Mouse (Mus musculus) heart, embryonic 14.5 days (tissue): ENCODE measurements at regions not wholly inside any gene's neighbourhood (a gene's known extent, or its start where the extent isn't known, plus 50 kb on each side); places are given as distances from the start of the nearest gene placed in this dataset.
"Not testable (repeated sequence)": the region's sequence is repeated elsewhere in the genome, so short reads cannot be mapped to it uniquely, and the experiment has no call there.

Experiments used
- ATAC-seq: fragments of 200-750 bp; cut with Nextera tagmentation; 2 replicates; pipeline ENCODE4 v1.8.0; 2017; ENCODE audit warnings: low read depth, moderate TSS enrichment; ENCODE audit not compliant: insufficient number of reproducible peaks, insufficient read depth, low FRiP score
- H3K27ac ChIP-seq, 2 experiments: fragments of 200-500 bp in 1 of 2; fragments of 300-500 bp in 1 of 2; sonication (generic) in 1 of 2; replicated peaks in 1 of 2; 2 replicates each; pipeline ENCODE4 v1.5.1; 2012 to 2014; ENCODE audit warnings: low read depth in 2 of 2, low read length in 2 of 2, control low read depth in 1 of 2, mild to moderate bottlenecking in 1 of 2, mixed read lengths in 1 of 2; ENCODE audit not compliant: control insufficient read depth in 1 of 2, insufficient read depth in 1 of 2
- H3K27me3 ChIP-seq: fragments of 300-500 bp; sonication (generic); 2 replicates; pipeline ENCODE4 v1.6.1; 2014; ENCODE audit warnings: mild to moderate bottlenecking, low read length, control low read depth; ENCODE audit not compliant: control insufficient read depth, insufficient read depth
- H3K36me3 ChIP-seq: fragments of 300-500 bp; sonication (generic); 2 replicates; pipeline ENCODE4 v1.6.1; 2014; ENCODE audit warnings: mild to moderate bottlenecking, control low read depth, low read length, mixed read lengths; ENCODE audit not compliant: control insufficient read depth, insufficient read depth
- H3K4me1 ChIP-seq, 2 experiments: fragments of 200-500 bp in 1 of 2; fragments of 300-500 bp in 1 of 2; sonication (generic) in 1 of 2; 2 replicates each; pipeline ENCODE4 v1.6.1; 2012 to 2014; ENCODE audit warnings: low read length in 2 of 2, control low read depth in 1 of 2, mixed read lengths in 1 of 2; ENCODE audit not compliant: control insufficient read depth in 2 of 2, insufficient read depth in 2 of 2
- H3K4me2 ChIP-seq: fragments of 300-500 bp; sonication (generic); 2 replicates; pipeline ENCODE4 v1.6.1; 2014; ENCODE audit warnings: mild to moderate bottlenecking, low read length
- H3K4me3 ChIP-seq, 2 experiments: fragments of 200-500 bp in 1 of 2; fragments of 300-500 bp in 1 of 2; sonication (generic) in 1 of 2; 2 replicates each; pipeline ENCODE4 v1.5.1; 2012 to 2014; ENCODE audit warnings: low read length in 2 of 2, mild to moderate bottlenecking in 2 of 2, control low read depth in 1 of 2, low read depth in 1 of 2, moderate library complexity in 1 of 2; ENCODE audit not compliant: control insufficient read depth in 1 of 2, insufficient read depth in 1 of 2
- H3K9ac ChIP-seq: fragments of 300-500 bp; sonication (generic); 2 replicates; pipeline ENCODE4 v1.6.1; 2014; ENCODE audit warnings: mild to moderate bottlenecking, low read length
- H3K9me3 ChIP-seq: fragments of 300-500 bp; sonication (generic); 2 replicates; pipeline ENCODE4 v1.6.1; 2016; ENCODE audit warnings: low read length, control low read depth; ENCODE audit not compliant: control insufficient read depth
- WGBS: fragments of 180-500 bp; shearing (Covaris S2); extraction: QIAGEN DNeasy Blood & Tissue Kit; methylation state at CpG from one replicate; pipeline ENCODE4 v1.1.7; 2014; 5-methylcytosine and 5-hydroxymethylcytosine counted together

DNA sequence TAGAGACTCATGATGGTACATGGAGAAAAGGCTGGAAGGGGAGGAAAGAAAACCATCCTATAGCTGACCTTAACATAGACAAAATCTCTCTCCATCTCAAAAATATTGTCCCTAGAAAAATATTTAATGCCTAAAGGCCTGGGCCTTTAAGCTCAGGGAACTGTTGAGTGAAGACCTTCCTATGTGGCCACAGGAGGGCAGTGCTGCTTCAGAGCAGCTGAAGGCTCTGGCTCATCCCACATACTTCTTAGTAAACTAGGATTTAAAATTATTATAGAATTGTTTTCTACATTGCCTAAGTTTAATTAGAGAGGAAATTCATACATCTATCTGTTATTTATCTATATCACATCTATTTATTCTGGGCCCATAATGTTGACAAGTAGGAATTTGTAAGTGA lies 706.5 kb downstream of the Dad1 start:
- H3K27ac ChIP-seq, H3K27me3 ChIP-seq, H3K4me3 ChIP-seq, H3K9ac ChIP-seq, H3K36me3 ChIP-seq, H3K4me2 ChIP-seq, H3K4me1 ChIP-seq, H3K9me3 ChIP-seq, ATAC-seq: not testable (repeated sequence)

DNA sequence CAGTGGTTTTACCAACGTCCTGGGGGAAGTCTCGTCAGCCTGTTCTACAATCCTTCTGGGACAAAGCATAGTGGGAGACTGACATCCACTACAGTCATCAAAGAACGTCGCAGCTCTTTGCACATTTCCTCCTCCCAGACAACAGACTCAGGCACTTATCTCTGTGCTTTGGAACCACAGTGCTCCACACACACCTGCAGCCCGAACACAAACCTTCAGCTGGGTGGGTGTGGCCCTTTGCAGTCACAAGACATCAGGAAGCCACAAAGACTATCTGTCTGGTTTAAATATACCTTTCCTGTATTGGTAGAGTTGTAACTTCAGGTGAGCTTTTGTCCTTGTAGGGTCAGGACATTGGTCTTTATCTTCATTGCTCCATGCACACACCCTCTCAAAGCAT lies 708.6 kb downstream of the Dad1 start:
- H3K36me3 ChIP-seq: no peaks in the 10 kb centered on the region
- no peak for ATAC-seq
- H3K9me3 ChIP-seq: no peaks in the 10 kb centered on the region
- no peak overlapping the region for H3K4me3 ChIP-seq
- no peaks in the 10 kb centered on the region for H3K4me1 ChIP-seq
- 49% methylated on average over 5 of the region's 5 CpGs for WGBS
- H3K27me3 ChIP-seq: no peaks in the 10 kb centered on the region
- H3K27ac ChIP-seq: no peak overlapping the region
- H3K4me2 ChIP-seq: no peak overlapping the region
- H3K9ac ChIP-seq: no peak overlapping the region

DNA sequence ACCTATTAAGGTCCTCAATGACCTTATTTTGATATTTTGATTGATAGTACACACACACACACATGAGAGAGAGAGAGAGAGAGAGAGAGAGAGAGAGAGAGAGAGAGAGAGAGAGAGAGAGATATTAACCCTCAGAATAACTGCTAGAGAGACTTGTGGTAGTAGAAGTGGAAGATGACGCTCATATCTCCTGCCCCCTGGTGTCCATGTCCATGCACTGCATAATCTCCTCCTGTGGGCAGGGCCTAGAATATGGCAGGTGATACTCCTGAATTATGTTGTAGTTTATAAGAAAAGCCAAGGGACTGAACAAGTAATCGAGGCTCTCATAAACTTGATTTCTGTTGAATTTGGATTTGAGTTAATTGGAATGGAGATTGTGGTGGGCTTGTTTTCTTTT lies 712.3 kb downstream of the Dad1 start:
- not testable (repeated sequence) for H3K4me1 ChIP-seq, H3K4me2 ChIP-seq, ATAC-seq, H3K4me3 ChIP-seq, H3K9me3 ChIP-seq, H3K27me3 ChIP-seq, H3K36me3 ChIP-seq, H3K27ac ChIP-seq, H3K9ac ChIP-seq
- WGBS: 53% methylated on average over 2 of the region's 2 CpGs

- H3K4me3 ChIP-seq, H3K9ac ChIP-seq, H3K4me1 ChIP-seq, H3K36me3 ChIP-seq, H3K9me3 ChIP-seq, H3K27ac ChIP-seq, H3K27me3 ChIP-seq, ATAC-seq, H3K4me2 ChIP-seq: not testable (repeated sequence)
- 46% methylated on average over 7 of the region's 7 CpGs for WGBS
These were observed 716.0 kb downstream of the Dad1 start for GRCm38 (mm10) chr14:53537895-53538294.

DNA sequence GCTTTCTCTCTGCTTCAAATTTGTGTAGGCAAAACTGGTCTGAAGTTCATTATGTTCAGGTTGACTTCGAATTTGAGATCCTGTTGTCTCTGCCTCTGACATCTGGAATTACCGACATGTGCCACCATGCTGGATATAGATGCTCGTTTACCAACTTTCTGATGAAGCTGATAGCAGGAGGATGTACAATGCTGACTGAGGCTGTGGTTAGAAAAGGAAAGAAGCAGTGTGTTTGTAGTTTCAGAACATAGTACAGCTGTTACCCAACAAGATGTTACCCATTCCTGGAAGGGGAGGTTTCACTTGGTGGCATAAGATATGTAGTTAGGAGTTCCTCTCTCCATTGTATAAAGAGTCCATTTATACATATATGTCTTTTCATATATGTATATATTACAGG lies 730.5 kb downstream of the Dad1 start:
- H3K4me1 ChIP-seq, H3K4me2 ChIP-seq, H3K9ac ChIP-seq, H3K36me3 ChIP-seq, ATAC-seq, H3K27me3 ChIP-seq, H3K27ac ChIP-seq, H3K4me3 ChIP-seq, H3K9me3 ChIP-seq: not testable (repeated sequence)
- WGBS: no CpG with 5 or more reads among the region's 3 CpGs

GRCm38 (mm10) chr14:53518954-53519353 lies 735.0 kb downstream of the Dad1 start:
- H3K4me3 ChIP-seq, H3K4me2 ChIP-seq, ATAC-seq, H3K4me1 ChIP-seq, H3K9me3 ChIP-seq, H3K27me3 ChIP-seq, H3K27ac ChIP-seq, H3K36me3 ChIP-seq, H3K9ac ChIP-seq: not testable (repeated sequence)
- no CpG with 5 or more reads among the region's 1 CpGs for WGBS

GRCm38 (mm10) chr14:53516623-53517238 lies 737.2 kb downstream of the Dad1 start:
- not testable (repeated sequence) for H3K9me3 ChIP-seq, H3K9ac ChIP-seq, H3K4me1 ChIP-seq, H3K4me3 ChIP-seq, H3K4me2 ChIP-seq, H3K36me3 ChIP-seq, ATAC-seq, H3K27ac ChIP-seq, H3K27me3 ChIP-seq
- WGBS: no CpG with 5 or more reads among the region's 10 CpGs

- H3K4me2 ChIP-seq, H3K27ac ChIP-seq, H3K4me1 ChIP-seq, H3K27me3 ChIP-seq, ATAC-seq, H3K9ac ChIP-seq, H3K36me3 ChIP-seq, H3K9me3 ChIP-seq, H3K4me3 ChIP-seq: not testable (repeated sequence)
- 53% methylated on average over 1 of the region's 2 CpGs for WGBS
These were observed 748.5 kb downstream of the Dad1 start for GRCm38 (mm10) chr14:53505389-53505788.
